Mouse (Mus musculus): ENCODE data around the gene Prkar1b.

Prkar1b gene

GRCm38 (mm10) chr5:139145726-139146125 lies 4.1 kb downstream of the Prkar1b start:
- no peak for DNase-seq

GRCm38 (mm10) chr5:139143890-139144289 lies 5.9 kb downstream of the Prkar1b start:
- DNase-seq: no peak

- DNase-seq: no peak
Observed at GRCm38 (mm10) chr5:139141326-139141725, 8.5 kb downstream of the Prkar1b start.

GRCm38 (mm10) chr5:139140589-139140988 lies 9.2 kb downstream of the Prkar1b start:
- no peak for DNase-seq

GRCm38 (mm10) chr5:139138926-139139472 lies 10.8 kb downstream of the Prkar1b start:
- DNase-seq: no peak

- no peak for DNase-seq
Observed at GRCm38 (mm10) chr5:139138261-139138925, 11.4 kb downstream of the Prkar1b start.

GRCm38 (mm10) chr5:139137176-139137575 lies 12.6 kb downstream of the Prkar1b start:
- DNase-seq: no peak

- DNase-seq: no peak
Observed at GRCm38 (mm10) chr5:139136341-139136740, 13.5 kb downstream of the Prkar1b start.

GRCm38 (mm10) chr5:139134501-139134900 lies 15.3 kb downstream of the Prkar1b start:
- DNase-seq: no peak

GRCm38 (mm10) chr5:139130351-139130750 lies 19.4 kb downstream of the Prkar1b start:
- DNase-seq: no peak

- no peak for DNase-seq
Observed at GRCm38 (mm10) chr5:139129572-139130151, 20.1 kb downstream of the Prkar1b start.

- DNase-seq: no peak
Observed at GRCm38 (mm10) chr5:139129078-139129477, 20.7 kb downstream of the Prkar1b start.

- no peak for DNase-seq
Observed at GRCm38 (mm10) chr5:139128476-139129065, 21.2 kb downstream of the Prkar1b start.

GRCm38 (mm10) chr5:139125717-139126116 lies 24.1 kb downstream of the Prkar1b start:
- DNase-seq: no peak

GRCm38 (mm10) chr5:139118961-139119276 lies 30.9 kb downstream of the Prkar1b start:
- no peak for DNase-seq

GRCm38 (mm10) chr5:139118139-139118960 lies 31.5 kb downstream of the Prkar1b start:
- DNase-seq: no peak

- DNase-seq: no peak
Observed at GRCm38 (mm10) chr5:139115507-139115906, 34.3 kb downstream of the Prkar1b start.

- no peak for DNase-seq
Observed at GRCm38 (mm10) chr5:139114876-139115275, 34.9 kb downstream of the Prkar1b start.

- no peak for DNase-seq
Observed at GRCm38 (mm10) chr5:139112418-139112817, 37.4 kb downstream of the Prkar1b start.

GRCm38 (mm10) chr5:139111991-139112390 lies 37.8 kb downstream of the Prkar1b start:
- DNase-seq: no peak

GRCm38 (mm10) chr5:139110140-139110855 lies 39.5 kb downstream of the Prkar1b start:
- peak in 1 of 2 experiments; percentile 10 for DNase-seq

GRCm38 (mm10) chr5:139107815-139108214 lies 42.0 kb downstream of the Prkar1b start:
- peak in 1 of 2 experiments; percentile 11 for DNase-seq

- DNase-seq: no peak
Observed at GRCm38 (mm10) chr5:139101783-139102182, 48.0 kb downstream of the Prkar1b start.

All from thymus, postnatal 36 days (tissue).